ENCODE assay signal across 9 mouse cellular contexts in genomic region chr4:57781994-57782393, GRCm38 (mm10).
DNase-seq lines count a peak whose midpoint lies in the region; ATAC-seq lines count a peak whose summit lies in the region.
"Had no signal": no experiment of that assay in that cellular context is flagged by ENCODE, and none has a peak within 500 bp of the region (broad histone marks: within the 10 kb centered on the region; RNA-seq: fewer than 3 reads in every experiment).

No protein-coding gene starts in this region.

- H3K4me1 ChIP-seq in hindbrain, embryonic 16.5 days (ENCODE audit: control insufficient read depth, insufficient read depth, low read depth, low read length), result peaks cover 14% of the 10 kb centered on the region
- peaks cover 28% of the 10 kb centered on the region for H3K4me1 ChIP-seq in limb, embryonic 15.5 days
- H3K4me1 ChIP-seq in midbrain, embryonic 14.5 days (ENCODE audit: control insufficient read depth, insufficient read depth, low read length), result peaks cover 15% of the 10 kb centered on the region

- no peaks in the 10 kb centered on the region for H3K27me3 ChIP-seq in hindbrain, embryonic 16.5 days (replicated peaks; ENCODE audit: control insufficient read depth, insufficient read depth, low read length)
- H3K27me3 ChIP-seq in limb, embryonic 15.5 days, result peaks cover 13% of the 10 kb centered on the region
- H3K27me3 ChIP-seq in midbrain, embryonic 14.5 days (ENCODE audit: control insufficient read depth, insufficient read depth, low read length), result no peaks in the 10 kb centered on the region

- no peaks in the 10 kb centered on the region for H3K9me3 ChIP-seq in hindbrain, embryonic 16.5 days (ENCODE audit: control insufficient read depth, low read length)
- H3K9me3 ChIP-seq in limb, embryonic 15.5 days, result no peaks in the 10 kb centered on the region
- H3K9me3 ChIP-seq in midbrain, embryonic 14.5 days (ENCODE audit: control insufficient read depth, low read length), result no peaks in the 10 kb centered on the region

- 0 out of 2 replicates have a peak overlapping the region, but pooled peaks have one; percentile 13 for H3K27ac ChIP-seq in hindbrain, embryonic 16.5 days (ENCODE audit: low read depth, low read length)
- no peak overlapping the region for H3K27ac ChIP-seq in limb, embryonic 15.5 days
- no peak overlapping the region for H3K27ac ChIP-seq in midbrain, embryonic 14.5 days (replicated peaks; ENCODE audit: low read depth, low read length)

- H3K4me3 ChIP-seq in hindbrain, embryonic 16.5 days (ENCODE audit: low read length), result peak overlapping the region; percentile 54
- peak overlapping the region; percentile 40 for H3K4me3 ChIP-seq in limb, embryonic 15.5 days
- H3K4me3 ChIP-seq in midbrain, embryonic 14.5 days (replicated peaks; ENCODE audit: low read depth, low read length), result peak overlapping the region; percentile 41

- no peaks in the 10 kb centered on the region for H3K36me3 ChIP-seq in hindbrain, embryonic 16.5 days (ENCODE audit: control insufficient read depth, insufficient read depth, low read length)
- no peaks in the 10 kb centered on the region for H3K36me3 ChIP-seq in limb, embryonic 15.5 days
- H3K36me3 ChIP-seq in midbrain, embryonic 14.5 days (ENCODE audit: control insufficient read depth, insufficient read depth, low read length), result no peaks in the 10 kb centered on the region
- H3K36me3 ChIP-seq: G1E had no signal

- WGBS in hindbrain, embryonic 16.5 days, result 1% methylated on average over 26 of the region's 26 CpGs
- WGBS in limb, embryonic 15.5 days, result 2% methylated on average over 26 of the region's 26 CpGs
- under 1% methylated on average over 26 of the region's 26 CpGs for WGBS in midbrain, embryonic 14.5 days

- peak; percentile 66 to 76 for DNase-seq in cerebellum, postnatal 10 days
- no peak for DNase-seq in cerebellum, adult 8-10 months
- DNase-seq in c-Kit-positive CD71-negative TER-119-negative erythroid progenitor cells, embryonic 14.5 days (ENCODE audit: low read depth), result peak; percentile 33
- peak; percentile 68 for DNase-seq in gastrocnemius, postnatal 10 days
- peak; percentile 75 for DNase-seq in midbrain, embryonic 14.5 days
- DNase-seq in spleen, postnatal 36 days (ENCODE audit: low spot score in 2 of 2), result peak; percentile 68 to 69

- peak; percentile 90 for ATAC-seq in hindbrain, embryonic 16.5 days
- peak; percentile 72; the same call in 1 of the 2 replicates for ATAC-seq in limb, embryonic 15.5 days (ENCODE audit: insufficient number of reproducible peaks, low FRiP score, low TSS enrichment, low read depth)
- peak; percentile 84 for ATAC-seq in midbrain, embryonic 14.5 days (ENCODE audit: low FRiP score, low TSS enrichment)

- peak overlapping the region; percentile 68 for H3K9ac ChIP-seq in hindbrain, embryonic 16.5 days (ENCODE audit: low read depth, low read length)
- 0 out of 2 replicates have a peak overlapping the region, but pooled peaks have one; percentile 1 for H3K9ac ChIP-seq in limb, embryonic 15.5 days
- H3K9ac ChIP-seq in midbrain, embryonic 14.5 days (replicated peaks; ENCODE audit: low read length), result peak overlapping the region; percentile 44; the same call in 1 of the 2 replicates

- peak overlapping the region; percentile 89 for H3K4me2 ChIP-seq in hindbrain, embryonic 16.5 days (ENCODE audit: low read length)
- H3K4me2 ChIP-seq in limb, embryonic 15.5 days, result peak overlapping the region; percentile 70
- peak overlapping the region; percentile 82 for H3K4me2 ChIP-seq in midbrain, embryonic 14.5 days (ENCODE audit: low read length)

Comparison
In these comparisons a context has a peak if more than half of its experiments do, and no peak if none do; other contexts are left out.
1. H3K9ac ChIP-seq: peak in every context shown above with its lines; median percentile 68 in hindbrain, embryonic 16.5 days; 44 in midbrain, embryonic 14.5 days; 1 in limb, embryonic 15.5 days.